Mouse (Mus musculus) midbrain, embryonic 10.5 days (tissue): ENCODE measurements around the gene Grap2. TPM values are rescaled to one million over a fixed set of nuclear protein-coding genes. Genes with fewer than 3 reads are reported as not detected.

Source experiments
- DNase-seq: peaks from one replicate; pipeline ENCODE4 v3.0.0-alpha.2; 2017; ENCODE audit warnings: low spot score
- H3K27ac ChIP-seq: fragments of 300-500 bp; sonication (generic); replicated peaks from 2 replicates; pipeline ENCODE4 v1.5.1; 2016; ENCODE audit warnings: mild to moderate bottlenecking
- H3K27me3 ChIP-seq: fragments of 300-500 bp; sonication (generic); 2 replicates; pipeline ENCODE4 v1.6.1; 2016; ENCODE audit warnings: low read depth, mild to moderate bottlenecking; ENCODE audit not compliant: poor library complexity, severe bottlenecking
- H3K36me3 ChIP-seq: fragments of 300-500 bp; sonication (generic); 2 replicates; pipeline ENCODE4 v1.6.1; 2016; ENCODE audit warnings: mild to moderate bottlenecking, moderate library complexity
- H3K4me1 ChIP-seq: fragments of 300-500 bp; sonication (generic); 2 replicates; pipeline ENCODE4 v1.6.1; 2016
- H3K4me3 ChIP-seq: fragments of 300-500 bp; sonication (generic); 2 replicates; pipeline ENCODE4 v1.5.1; 2016; ENCODE audit warnings: mild to moderate bottlenecking, moderate library complexity
- H3K9me3 ChIP-seq: fragments of 300-500 bp; sonication (generic); replicated peaks from 2 replicates; pipeline ENCODE4 v1.6.1; 2016; ENCODE audit warnings: mild to moderate bottlenecking
- WGBS: fragments of 180-500 bp; shearing (Covaris S2); methylation state at CpG from one replicate; pipeline ENCODE4 v1.1.7; 2016; 5-methylcytosine and 5-hydroxymethylcytosine counted together
- polyA plus RNA-seq: library from polyadenylated mRNA; unstranded; fragments of >200 nt; fragmentation: Nextera tagmentation; extraction: Ambion mirVana; gene quantifications from 2 replicates; pipeline ENCODE4 v1.2.1, GENCODE M21; 2016

Grap2 gene
- polyA plus RNA-seq, 1 experiment from 2014 or later: 1.2 TPM

DNA sequence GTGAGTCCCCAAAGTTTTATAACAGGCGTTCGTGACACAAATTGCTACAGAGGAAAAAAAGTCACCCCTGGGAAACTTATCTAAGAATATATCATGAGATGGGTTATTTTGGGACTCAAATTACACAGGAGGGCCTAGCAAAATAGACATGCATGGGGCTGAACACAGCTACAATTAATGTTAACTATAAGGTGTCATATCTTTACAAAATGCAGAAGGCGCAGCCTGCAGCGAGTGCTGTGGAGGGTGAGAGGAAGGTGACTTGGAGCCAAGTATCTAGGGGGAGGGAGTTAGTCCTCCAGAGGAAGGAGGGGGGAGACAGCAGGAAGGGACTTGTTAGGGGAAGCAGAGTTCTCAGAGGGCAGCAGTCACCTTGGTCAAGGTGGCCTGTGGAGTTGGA lies 92.0 kb downstream of the Grap2 start:
- Histone ChIP-seq H3K27me3 (peaks cover 5% of the 10 kb centered on the region), H3K36me3 (no peaks in the 10 kb centered on the region), H3K27ac (no peak overlapping the region), H3K9me3 (peaks cover 7% of the 10 kb centered on the region; the same call in 1 of the 2 replicates), H3K4me1 (peaks cover 17% of the 10 kb centered on the region), H3K4me3 (no peak overlapping the region)
- DNase-seq: no peak
- 89% methylated on average over 4 of the region's 4 CpGs for WGBS

DNA sequence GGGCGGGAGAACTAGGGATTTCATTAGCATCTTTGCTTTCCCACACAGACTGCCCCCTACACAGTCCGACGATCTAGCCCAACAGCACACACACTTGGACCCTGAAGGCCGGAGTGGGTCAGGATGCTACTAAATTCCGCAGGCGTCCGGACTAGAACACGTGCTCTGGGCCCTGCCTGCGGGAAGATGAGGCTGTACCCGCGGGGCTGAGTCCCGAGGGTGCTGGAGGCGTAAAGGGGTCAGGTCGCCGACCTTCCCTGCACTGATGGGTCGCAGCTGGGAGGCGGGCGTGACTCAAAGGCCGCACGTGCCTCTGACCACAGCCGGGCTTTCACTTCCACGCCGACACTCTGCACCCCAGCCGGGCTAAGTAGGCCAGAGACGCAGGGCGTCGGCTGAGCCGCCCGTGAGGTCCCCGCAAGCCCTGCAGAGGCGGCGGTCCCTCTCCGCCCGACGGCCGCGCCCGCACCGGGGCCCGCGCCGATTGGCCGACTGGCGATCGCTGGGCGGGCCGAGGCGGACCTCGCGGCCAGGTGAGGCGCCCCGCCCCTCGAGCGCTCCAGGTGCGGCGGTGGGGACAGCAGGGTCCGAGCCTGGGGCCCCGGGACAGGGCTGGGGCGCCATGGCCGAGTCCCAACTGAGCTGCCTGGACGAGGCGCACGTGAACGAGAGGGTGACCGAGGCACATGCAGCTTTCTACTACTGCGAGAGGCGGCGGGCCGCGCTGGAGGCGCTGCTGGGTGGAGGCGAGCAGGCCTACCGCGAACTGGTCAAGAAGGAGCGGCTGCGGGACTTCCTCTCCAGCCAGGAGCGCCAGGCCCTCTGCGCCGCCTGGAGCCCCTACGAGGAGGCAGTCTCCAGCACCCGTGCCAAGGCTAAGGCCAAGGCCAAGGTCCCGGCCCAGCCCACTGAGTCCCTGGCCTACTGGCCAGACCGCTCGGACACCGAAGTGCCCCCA lies 99.2 kb downstream of the Grap2 start, which contains the start of gene Fam83f:
TSS of gene Fam83f (plus strand) at position 553 of the 958 bp plus-strand sequence.
- WGBS: 5% methylated on average over 85 of the region's 85 CpGs
- H3K9me3 ChIP-seq: peaks cover 7% of the 10 kb centered on the region; the same call in 1 of the 2 replicates
- H3K36me3 ChIP-seq: no peaks in the 10 kb centered on the region
- H3K4me3 ChIP-seq: peak within 1 kb of the TSS; percentile 57
- H3K27ac ChIP-seq: peak within 1 kb of the TSS; percentile 69
- DNase-seq: peak; percentile 49
- peaks cover 14% of the 10 kb centered on the region for H3K4me1 ChIP-seq
- H3K27me3 ChIP-seq: peaks cover 68% of the 10 kb centered on the region

DNA sequence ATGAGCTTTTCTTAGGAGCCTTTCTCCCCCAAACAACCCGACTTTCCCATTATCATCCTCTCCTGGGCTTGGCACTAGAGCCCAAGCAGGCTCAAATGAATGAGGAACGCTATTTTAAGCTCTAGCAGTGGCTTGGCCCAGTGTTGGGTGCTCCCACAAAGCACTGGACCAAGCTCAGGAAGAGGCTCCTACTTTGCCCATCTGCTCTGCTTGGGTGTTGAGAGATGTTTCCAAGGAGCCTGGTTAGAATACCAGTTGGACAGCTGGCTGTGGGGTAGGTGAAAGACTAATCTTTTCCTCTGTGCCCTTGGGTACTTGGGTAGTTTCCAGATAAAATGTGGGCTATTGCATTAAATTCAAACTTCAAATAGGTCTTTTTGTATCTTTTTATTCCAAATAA lies 100.4 kb downstream of the Grap2 start:
- Histone ChIP-seq H3K36me3 (no peaks in the 10 kb centered on the region), H3K4me1 (peaks cover 17% of the 10 kb centered on the region), H3K4me3 (no peak overlapping the region), H3K27ac (no peak overlapping the region), H3K27me3 (peaks cover 69% of the 10 kb centered on the region), H3K9me3 (no peaks in the 10 kb centered on the region)
- no peak for DNase-seq
- WGBS: 64% methylated on average over 2 of the region's 2 CpGs

DNA sequence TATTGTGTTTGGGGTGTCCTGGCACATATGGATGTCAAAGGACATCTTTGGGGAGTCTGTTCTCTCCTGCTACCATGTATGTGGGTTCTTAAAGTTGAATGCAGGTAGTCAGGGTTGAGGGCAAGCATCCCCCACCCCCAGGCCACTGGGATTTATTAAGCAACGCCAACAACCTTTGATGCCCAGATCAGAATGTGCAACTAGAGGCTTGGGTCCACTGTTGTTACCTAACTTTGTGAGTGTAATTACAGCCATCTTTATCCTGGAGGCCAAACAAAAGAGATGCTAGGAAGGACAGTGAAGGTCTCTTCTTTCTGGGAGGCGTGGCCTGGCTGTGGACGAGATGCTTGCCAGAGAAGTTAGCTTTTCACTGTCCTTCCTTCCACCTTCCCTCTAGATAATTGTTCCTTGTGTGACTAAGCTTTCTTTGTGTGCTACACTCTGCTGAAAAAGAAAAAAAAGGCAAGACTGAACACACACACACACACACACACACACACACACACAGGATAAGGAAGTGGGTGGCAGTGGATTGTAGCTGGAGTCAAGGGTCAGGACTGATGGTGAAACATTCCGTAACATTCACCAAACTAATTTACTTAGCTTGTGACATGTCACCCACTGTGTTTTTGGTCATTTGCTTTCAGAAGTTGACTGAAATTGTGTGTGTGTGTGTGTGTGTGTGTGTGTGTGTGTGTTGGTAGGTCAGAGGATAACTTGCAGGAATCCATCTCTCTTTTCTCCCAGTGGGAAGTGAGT lies 101.1 kb downstream of the Grap2 start:
- no peak overlapping the region for H3K27ac ChIP-seq
- 80% methylated on average over 4 of the region's 4 CpGs for WGBS
- no peaks in the 10 kb centered on the region for H3K36me3 ChIP-seq
- no peak overlapping the region for H3K4me3 ChIP-seq
- no peak for DNase-seq
- H3K4me1 ChIP-seq: peaks cover 24% of the 10 kb centered on the region
- H3K27me3 ChIP-seq: peaks cover 76% of the 10 kb centered on the region
- H3K9me3 ChIP-seq: no peaks in the 10 kb centered on the region

DNA sequence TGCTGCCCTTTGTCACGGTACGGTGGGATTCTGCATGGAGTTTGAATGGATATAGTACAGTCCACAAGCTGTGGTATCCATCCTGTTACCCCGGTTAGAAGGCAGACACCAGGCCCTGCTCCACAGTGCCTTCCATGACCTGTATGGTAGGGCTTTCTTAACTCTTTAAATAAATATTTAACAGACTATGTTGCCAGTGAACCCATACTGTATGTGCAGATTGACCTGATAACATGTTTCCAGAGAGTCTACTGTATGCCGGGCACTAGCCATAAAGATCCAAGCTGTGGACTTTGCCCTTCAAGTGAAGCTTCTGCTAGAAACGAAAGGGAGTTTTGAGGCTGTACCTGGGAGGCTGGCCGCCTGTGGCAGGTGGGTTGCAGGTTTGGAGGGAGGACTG lies 102.3 kb downstream of the Grap2 start:
- Histone ChIP-seq H3K36me3 (no peaks in the 10 kb centered on the region), H3K4me3 (no peak overlapping the region), H3K27me3 (peaks cover 71% of the 10 kb centered on the region), H3K4me1 (peaks cover 29% of the 10 kb centered on the region), H3K27ac (no peak overlapping the region), H3K9me3 (no peaks in the 10 kb centered on the region)
- WGBS: 82% methylated on average over 6 of the region's 6 CpGs
- DNase-seq: no peak

DNA sequence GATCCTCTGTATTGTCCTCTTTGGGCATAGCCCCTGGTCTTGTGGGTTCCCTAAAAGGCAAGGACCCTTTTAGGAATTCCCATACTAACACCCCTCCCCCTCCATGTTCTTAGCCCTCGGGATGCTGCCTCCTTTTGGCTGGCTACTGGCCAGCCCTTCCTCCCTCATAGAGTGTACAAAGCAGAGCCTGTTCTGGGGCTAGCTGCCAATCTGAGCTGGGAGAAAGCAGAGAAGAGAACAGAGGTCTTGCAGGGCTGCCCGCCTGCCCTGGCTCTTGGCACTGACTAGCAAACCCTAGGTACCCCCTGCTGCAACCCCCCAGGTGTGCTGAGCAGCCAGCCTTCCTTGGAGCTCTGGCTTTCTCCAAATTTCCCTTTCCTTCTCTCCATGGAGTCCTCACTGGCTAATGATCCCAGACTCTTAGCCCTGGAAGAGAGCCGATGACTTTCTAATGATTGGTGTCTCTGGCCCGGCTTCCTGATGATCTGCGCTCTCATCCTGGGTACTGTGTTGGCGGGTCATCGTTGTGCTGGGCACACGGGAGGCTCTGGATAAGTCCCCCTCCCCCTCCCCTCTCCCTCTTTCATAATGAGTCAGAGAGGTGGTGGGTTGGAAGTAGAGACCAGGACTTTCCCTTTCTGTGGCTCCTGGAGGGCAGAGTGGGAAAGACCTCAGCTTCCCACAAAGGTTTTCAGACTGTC lies 107.3 kb downstream of the Grap2 start:
- WGBS: 59% methylated on average over 8 of the region's 8 CpGs
- Histone ChIP-seq H3K4me1 (peaks cover 39% of the 10 kb centered on the region), H3K27ac (no peak overlapping the region), H3K4me3 (no peak overlapping the region), H3K27me3 (peaks cover 56% of the 10 kb centered on the region), H3K9me3 (no peaks in the 10 kb centered on the region), H3K36me3 (no peaks in the 10 kb centered on the region)
- DNase-seq: no peak

DNA sequence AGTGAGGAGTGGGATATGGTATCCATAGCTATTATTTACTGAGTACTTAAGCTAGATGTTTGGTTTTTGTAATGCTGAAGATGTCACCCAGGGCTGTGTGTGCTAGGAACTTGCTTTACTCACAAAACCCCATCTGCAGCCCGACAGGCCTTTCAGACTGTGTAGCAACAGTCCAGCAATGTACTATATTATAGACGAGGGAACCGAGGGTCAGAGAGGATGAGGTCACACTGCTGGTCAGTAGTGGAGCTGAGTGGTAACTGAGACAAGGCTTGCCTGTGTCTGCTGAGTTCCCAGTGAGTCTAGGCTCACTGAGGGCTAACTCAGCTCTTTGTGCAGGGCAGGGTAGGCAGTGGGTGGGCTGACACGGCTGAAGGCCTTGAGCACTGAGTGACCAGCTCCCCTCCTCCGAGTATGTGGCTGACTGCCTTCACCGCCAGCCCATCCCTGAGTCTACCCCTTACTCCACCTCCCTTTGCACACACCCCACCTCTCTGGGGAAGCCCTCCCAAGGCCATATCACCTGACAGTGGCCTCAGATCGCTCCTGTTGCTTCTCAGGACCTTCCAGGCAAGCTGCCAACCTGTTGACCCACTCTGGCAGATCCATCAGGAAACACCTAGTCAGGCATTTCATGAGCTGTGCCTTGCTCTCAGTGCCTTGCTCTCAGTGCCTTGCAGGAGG lies 108.1 kb downstream of the Grap2 start:
- WGBS: 62% methylated on average over 7 of the region's 7 CpGs
- Histone ChIP-seq H3K27ac (no peak overlapping the region), H3K9me3 (no peaks in the 10 kb centered on the region), H3K27me3 (peaks cover 47% of the 10 kb centered on the region), H3K4me1 (peaks cover 47% of the 10 kb centered on the region), H3K36me3 (no peaks in the 10 kb centered on the region), H3K4me3 (no peak overlapping the region)
- no peak for DNase-seq

DNA sequence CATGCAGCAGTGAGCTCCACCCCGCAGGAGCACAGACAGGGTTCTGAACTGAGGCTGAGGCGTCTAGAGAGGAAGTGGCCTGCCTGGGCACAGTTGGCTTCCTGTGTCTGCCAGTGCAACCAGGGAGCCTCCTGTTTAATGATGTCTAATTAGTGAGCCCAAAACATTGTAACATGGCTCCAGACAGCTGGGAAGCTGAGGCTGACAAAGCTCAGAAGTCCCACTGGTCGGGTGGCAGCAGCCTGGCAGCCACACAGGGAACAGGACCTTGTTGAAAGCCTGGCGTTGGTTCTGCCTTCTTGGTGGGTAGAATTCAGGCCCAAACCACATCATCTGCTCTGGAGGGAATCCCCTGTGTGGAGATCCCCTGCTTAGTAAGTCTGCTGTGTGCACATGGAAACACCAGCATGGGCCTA lies 109.1 kb downstream of the Grap2 start:
- H3K27ac ChIP-seq: no peak overlapping the region; the same call in 1 of the 2 replicates
- WGBS: 83% methylated on average over 4 of the region's 4 CpGs
- no peaks in the 10 kb centered on the region for H3K36me3 ChIP-seq
- no peaks in the 10 kb centered on the region for H3K9me3 ChIP-seq
- DNase-seq: no peak
- no peak overlapping the region for H3K4me3 ChIP-seq
- peaks cover 57% of the 10 kb centered on the region for H3K4me1 ChIP-seq
- H3K27me3 ChIP-seq: peaks cover 45% of the 10 kb centered on the region

DNA sequence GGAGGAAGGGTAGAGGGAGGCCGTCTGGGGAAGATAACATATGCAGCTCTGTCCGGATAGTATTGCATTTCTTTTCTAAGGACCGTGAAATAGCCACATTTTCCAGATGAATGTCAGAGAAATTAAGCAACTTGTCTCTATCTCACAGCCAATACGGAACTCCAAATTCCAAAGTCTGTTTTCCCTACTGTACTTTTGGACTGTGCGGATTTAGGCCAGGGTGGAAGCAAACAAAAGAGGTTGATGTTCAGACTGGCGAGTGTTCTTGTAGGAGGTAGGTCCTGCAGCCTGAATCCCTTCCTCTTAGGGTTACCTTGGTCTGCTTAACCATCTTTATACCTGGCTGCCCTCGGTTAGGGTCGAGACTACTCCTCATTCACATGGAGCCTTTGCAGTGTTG lies 109.9 kb downstream of the Grap2 start:
- H3K36me3 ChIP-seq: no peaks in the 10 kb centered on the region
- H3K9me3 ChIP-seq: no peaks in the 10 kb centered on the region
- peaks cover 59% of the 10 kb centered on the region for H3K4me1 ChIP-seq
- H3K27me3 ChIP-seq: peaks cover 45% of the 10 kb centered on the region
- H3K27ac ChIP-seq: no peak overlapping the region
- no peak overlapping the region for H3K4me3 ChIP-seq
- DNase-seq: no peak
- 89% methylated on average over 8 of the region's 8 CpGs for WGBS

DNA sequence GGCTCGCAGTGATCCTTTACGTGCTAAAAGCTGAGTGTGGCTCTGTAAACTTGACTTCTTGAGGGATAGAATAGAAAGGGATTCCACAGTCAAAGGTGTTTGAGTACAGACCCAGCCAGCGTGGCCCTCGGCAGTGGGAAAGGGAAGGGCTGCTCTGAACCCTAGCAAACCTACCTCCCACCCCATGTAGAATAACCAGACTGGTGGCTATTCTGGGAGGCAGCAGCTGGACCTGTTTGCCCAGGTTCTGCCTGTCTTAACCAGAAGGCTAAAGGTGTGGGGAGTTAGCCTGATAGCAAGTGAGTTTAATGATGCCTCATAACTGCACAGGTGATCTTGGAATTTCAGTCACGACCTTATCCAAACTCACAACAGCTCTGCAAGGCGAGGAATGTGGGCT lies 110.8 kb downstream of the Grap2 start:
- no peak overlapping the region for H3K4me3 ChIP-seq
- H3K36me3 ChIP-seq: no peaks in the 10 kb centered on the region
- H3K4me1 ChIP-seq: peaks cover 53% of the 10 kb centered on the region
- peaks cover 47% of the 10 kb centered on the region for H3K27me3 ChIP-seq
- no peaks in the 10 kb centered on the region for H3K9me3 ChIP-seq
- H3K27ac ChIP-seq: no peak overlapping the region
- no peak for DNase-seq
- WGBS: 85% methylated on average over 6 of the region's 6 CpGs

DNA sequence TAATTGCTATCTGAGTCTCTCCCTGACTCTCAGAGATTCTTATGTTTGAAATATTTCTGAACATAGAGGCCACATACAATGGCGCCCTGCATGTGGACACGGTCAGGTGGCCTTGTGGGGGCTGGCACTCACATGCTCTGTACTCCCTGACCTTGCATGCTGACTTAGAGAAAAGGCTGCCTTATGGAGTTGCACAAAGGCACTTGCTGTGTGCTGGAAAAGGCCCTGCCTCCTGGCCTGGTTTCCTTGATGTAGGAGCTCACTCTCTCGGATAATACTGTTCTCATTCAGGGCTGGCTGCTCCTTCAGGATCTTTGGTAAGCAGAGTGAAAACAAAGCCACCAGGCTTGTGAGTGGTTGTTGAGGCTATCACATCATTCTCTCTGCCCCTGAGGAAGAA lies 111.6 kb downstream of the Grap2 start:
- Histone ChIP-seq H3K4me1 (peaks cover 49% of the 10 kb centered on the region), H3K9me3 (no peaks in the 10 kb centered on the region), H3K27me3 (peaks cover 43% of the 10 kb centered on the region), H3K4me3 (no peak overlapping the region), H3K36me3 (no peaks in the 10 kb centered on the region), H3K27ac (peak overlapping the region; percentile 69)
- no peak for DNase-seq
- whole genome bisulfite sequencing: 55% methylated on average over 3 of the region's 3 CpGs
